Mouse (Mus musculus): ENCODE data around the gene Cped1. TPM values are rescaled to one million over a fixed set of nuclear protein-coding genes. Genes with fewer than 3 reads are reported as not detected.

The Cped1 gene
- polyA plus RNA-seq, 1 experiment from 2014 or later, result 23.0 TPM

GRCm38 (mm10) chr6:21958922-21959321 lies 26.8 kb upstream of the Cped1 start:
- no peaks in the 10 kb centered on the region for H3K9me3 ChIP-seq (replicated peaks; ENCODE audit: low read length)
- H3K27me3 ChIP-seq (ENCODE audit: insufficient read depth, low read length), result no peaks in the 10 kb centered on the region
- H3K9ac ChIP-seq (ENCODE audit: low read depth, low read length), result no peak overlapping the region
- H3K4me2 ChIP-seq (ENCODE audit: low read length), result no peak overlapping the region
- TF ChIP-seq CTCF (IDR thresholded peaks at IDR 0.05; ENCODE audit: low read depth), result no peak
- no peaks in the 10 kb centered on the region for H3K4me1 ChIP-seq (replicated peaks; ENCODE audit: insufficient read depth, low read length)
- no peak for DNase-seq (ENCODE audit: low spot score)
- 90% methylated on average over 4 of the region's 4 CpGs for WGBS
- no peak for ATAC-seq (replicated peaks; ENCODE audit: low FRiP score, low read depth)
- peaks cover 26% of the 10 kb centered on the region; the same call in 1 of the 2 replicates for H3K36me3 ChIP-seq (ENCODE audit: insufficient read depth, low read length)
- H3K27ac ChIP-seq, result no peak overlapping the region
- no peak overlapping the region for H3K4me3 ChIP-seq (replicated peaks; ENCODE audit: low read depth, low read length)

- Histone ChIP-seq H3K9ac (ENCODE audit: low read depth, low read length) (no peak overlapping the region), H3K27me3 (ENCODE audit: insufficient read depth, low read length) (no peaks in the 10 kb centered on the region), H3K27ac (no peak overlapping the region), H3K4me3 (replicated peaks; ENCODE audit: low read depth, low read length) (no peak overlapping the region), H3K4me1 (replicated peaks; ENCODE audit: insufficient read depth, low read length) (no peaks in the 10 kb centered on the region), H3K4me2 (ENCODE audit: low read length) (no peak overlapping the region), H3K36me3 (ENCODE audit: insufficient read depth, low read length) (peaks cover 26% of the 10 kb centered on the region; the same call in 1 of the 2 replicates), H3K9me3 (replicated peaks; ENCODE audit: low read length) (no peaks in the 10 kb centered on the region)
- 94% methylated on average over 5 of the region's 5 CpGs for WGBS
- no peak for ATAC-seq (replicated peaks; ENCODE audit: low FRiP score, low read depth)
- TF ChIP-seq CTCF (IDR thresholded peaks at IDR 0.05; ENCODE audit: low read depth), result no peak
- DNase-seq (ENCODE audit: low spot score), result no peak
Observed at GRCm38 (mm10) chr6:21959909-21960308, 25.8 kb upstream of the Cped1 start.

GRCm38 (mm10) chr6:21977532-21977931 lies 8.2 kb upstream of the Cped1 start:
- DNase-seq (ENCODE audit: low spot score), result no peak

DNA sequence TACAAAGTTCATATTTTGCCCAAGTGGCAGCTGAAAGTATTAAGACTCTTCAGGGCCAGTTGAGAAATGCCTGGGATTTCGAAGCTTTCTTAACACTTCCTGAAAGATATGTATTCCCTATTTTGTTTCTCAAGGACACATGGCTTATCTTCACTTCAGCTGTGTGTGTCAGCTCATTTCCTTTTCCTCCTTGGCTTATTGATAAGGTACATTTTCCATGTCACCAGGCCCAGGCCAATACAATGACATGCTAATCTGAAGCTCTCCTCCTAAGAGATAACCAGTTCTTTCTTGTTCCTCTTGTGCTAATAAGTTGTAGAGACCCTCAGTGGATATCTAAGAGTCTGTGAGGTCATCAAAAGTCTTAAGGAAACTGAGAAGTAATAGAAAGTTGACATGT lies 4.6 kb upstream of the Cped1 start:
- no peaks in the 10 kb centered on the region for H3K27me3 ChIP-seq (ENCODE audit: insufficient read depth, low read length)
- no peak overlapping the region for H3K27ac ChIP-seq
- H3K9ac ChIP-seq (ENCODE audit: low read depth, low read length), result no peak overlapping the region
- H3K36me3 ChIP-seq (ENCODE audit: insufficient read depth, low read length), result no peaks in the 10 kb centered on the region
- no peak for DNase-seq (ENCODE audit: low spot score)
- no peaks in the 10 kb centered on the region for H3K4me1 ChIP-seq (replicated peaks; ENCODE audit: insufficient read depth, low read length)
- H3K9me3 ChIP-seq (replicated peaks; ENCODE audit: low read length), result no peaks in the 10 kb centered on the region
- no peak overlapping the region for H3K4me2 ChIP-seq (ENCODE audit: low read length)
- WGBS, result 86% methylated on average over 1 of the region's 1 CpGs
- no peak overlapping the region for H3K4me3 ChIP-seq (replicated peaks; ENCODE audit: low read depth, low read length)
- ATAC-seq (replicated peaks; ENCODE audit: low FRiP score, low read depth), result no peak
- no peak for TF ChIP-seq CTCF (IDR thresholded peaks at IDR 0.05; ENCODE audit: low read depth)

More at GRCm38 (mm10) chr6:21977532-21977931, 8.2 kb upstream of the Cped1 start:
- Histone ChIP-seq H3K27ac (no peak overlapping the region), H3K36me3 (ENCODE audit: insufficient read depth, low read length) (peaks cover 12% of the 10 kb centered on the region), H3K27me3 (ENCODE audit: insufficient read depth, low read length) (no peaks in the 10 kb centered on the region), H3K4me3 (replicated peaks; ENCODE audit: low read depth, low read length) (no peak overlapping the region), H3K9ac (ENCODE audit: low read depth, low read length) (no peak overlapping the region), H3K9me3 (replicated peaks; ENCODE audit: low read length) (no peaks in the 10 kb centered on the region), H3K4me1 (replicated peaks; ENCODE audit: insufficient read depth, low read length) (no peaks in the 10 kb centered on the region), H3K4me2 (ENCODE audit: low read length) (no peak overlapping the region)
- peak; percentile 12; the same call in 1 of the 2 replicates for TF ChIP-seq CTCF (IDR thresholded peaks at IDR 0.05; ENCODE audit: low read depth)
- WGBS, result 62% methylated on average over 2 of the region's 2 CpGs
- no peak for ATAC-seq (replicated peaks; ENCODE audit: low FRiP score, low read depth)

GRCm38 (mm10) chr6:21984990-21985731 lies 555 bp upstream of the Cped1 start:
- DNase-seq (ENCODE audit: low spot score) (peak; percentile 98), ATAC-seq (replicated peaks; ENCODE audit: low FRiP score, low read depth) (peak; percentile 75)
- no peaks in the 10 kb centered on the region for H3K9me3 ChIP-seq (replicated peaks; ENCODE audit: low read length)
- H3K4me1 ChIP-seq (replicated peaks; ENCODE audit: insufficient read depth, low read length), result no peaks in the 10 kb centered on the region
- WGBS, result 4% methylated on average over 16 of the region's 16 CpGs
- H3K36me3 ChIP-seq (ENCODE audit: insufficient read depth, low read length), result no peaks in the 10 kb centered on the region
- H3K27me3 ChIP-seq (ENCODE audit: insufficient read depth, low read length), result no peaks in the 10 kb centered on the region
- H3K4me2 ChIP-seq (ENCODE audit: low read length), result peak overlapping the region; percentile 87
- peak; percentile 88 for TF ChIP-seq CTCF (IDR thresholded peaks at IDR 0.05; ENCODE audit: low read depth)
- H3K27ac ChIP-seq, result peak overlapping the region; percentile 68
- peak overlapping the region; percentile 40; the same call in 1 of the 2 replicates for H3K9ac ChIP-seq (ENCODE audit: low read depth, low read length)
- H3K4me3 ChIP-seq (replicated peaks; ENCODE audit: low read depth, low read length), result peak overlapping the region; percentile 49

GRCm38 (mm10) chr6:21986660-21987331 lies 1.1 kb downstream of the Cped1 start:
- TF ChIP-seq CTCF (IDR thresholded peaks at IDR 0.05; ENCODE audit: low read depth), result no peak
- Histone ChIP-seq H3K4me2 (ENCODE audit: low read length) (peak overlapping the region; percentile 87), H3K36me3 (ENCODE audit: insufficient read depth, low read length) (no peaks in the 10 kb centered on the region), H3K27ac (peak overlapping the region; percentile 68), H3K27me3 (ENCODE audit: insufficient read depth, low read length) (no peaks in the 10 kb centered on the region), H3K9ac (ENCODE audit: low read depth, low read length) (peak overlapping the region; percentile 40), H3K4me3 (replicated peaks; ENCODE audit: low read depth, low read length) (peak overlapping the region; percentile 49), H3K4me1 (replicated peaks; ENCODE audit: insufficient read depth, low read length) (no peaks in the 10 kb centered on the region), H3K9me3 (replicated peaks; ENCODE audit: low read length) (no peaks in the 10 kb centered on the region)
- WGBS, result 7% methylated on average over 24 of the region's 24 CpGs
- peak; percentile 56 for DNase-seq (ENCODE audit: low spot score)
- 0 out of 2 replicates have a peak, but pooled peaks have one; percentile 19 for ATAC-seq (replicated peaks; ENCODE audit: low FRiP score, low read depth)

Data from kidney, postnatal 0 days (tissue).